Mouse (Mus musculus): ENCODE results near the gene Hnrnpll. TPM values are rescaled to one million over a fixed set of nuclear protein-coding genes. Genes with fewer than 3 reads are reported as not detected.
"Not testable (repeated sequence)": the region's sequence is repeated elsewhere in the genome, so short reads cannot be mapped to it uniquely, and the experiment has no call there.

Gene Hnrnpll
- polyA plus RNA-seq, 1 experiment: 30.5 TPM

DNA sequence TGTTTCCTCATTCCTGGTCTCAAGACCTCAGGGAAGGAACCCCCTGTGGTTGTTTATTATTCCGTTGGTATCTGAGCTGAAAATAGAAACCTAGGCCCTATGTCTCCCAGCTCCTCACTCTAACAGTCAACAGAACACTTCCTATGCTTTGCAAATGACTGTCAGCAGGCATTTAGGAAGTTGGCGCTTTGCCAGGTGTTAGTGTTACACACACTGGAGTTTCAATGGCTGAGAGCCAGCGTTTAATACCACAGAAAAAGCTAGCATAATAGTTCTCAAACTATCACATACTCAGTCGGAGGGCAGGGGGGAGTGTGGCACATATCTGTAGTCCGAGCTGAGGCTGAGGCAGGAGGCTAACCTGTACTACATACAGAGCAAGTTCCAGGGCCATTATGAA lies 53.3 kb downstream of the Hnrnpll start:
- no peak for DNase-seq
- H3K27me3 ChIP-seq (ENCODE audit: control insufficient read depth, insufficient read depth, low read length): no peaks in the 10 kb centered on the region
- no peak overlapping the region for H3K27ac ChIP-seq (ENCODE audit: control insufficient read depth, insufficient read depth, low read length)
- H3K4me1 ChIP-seq (replicated peaks; ENCODE audit: control insufficient read depth, insufficient read depth, low read length): peaks cover 12% of the 10 kb centered on the region
- 25% methylated on average over 5 of the region's 5 CpGs for WGBS
- H3K4me3 ChIP-seq (ENCODE audit: control insufficient read depth, insufficient read depth, low read length): no peak overlapping the region
- TF ChIP-seq POLR2A (IDR thresholded peaks at IDR 0.05; ENCODE audit: control insufficient read depth, extremely low read depth, insufficient read depth, low read length, poor library complexity) (no peak), CTCF (IDR thresholded peaks at IDR 0.05; ENCODE audit: borderline replicate concordance, control insufficient read depth, extremely low read depth, insufficient read depth, low read length, poor library complexity) (no peak)
- no peaks in the 10 kb centered on the region for H3K36me3 ChIP-seq (ENCODE audit: control insufficient read depth, insufficient read depth, low read length)

DNA sequence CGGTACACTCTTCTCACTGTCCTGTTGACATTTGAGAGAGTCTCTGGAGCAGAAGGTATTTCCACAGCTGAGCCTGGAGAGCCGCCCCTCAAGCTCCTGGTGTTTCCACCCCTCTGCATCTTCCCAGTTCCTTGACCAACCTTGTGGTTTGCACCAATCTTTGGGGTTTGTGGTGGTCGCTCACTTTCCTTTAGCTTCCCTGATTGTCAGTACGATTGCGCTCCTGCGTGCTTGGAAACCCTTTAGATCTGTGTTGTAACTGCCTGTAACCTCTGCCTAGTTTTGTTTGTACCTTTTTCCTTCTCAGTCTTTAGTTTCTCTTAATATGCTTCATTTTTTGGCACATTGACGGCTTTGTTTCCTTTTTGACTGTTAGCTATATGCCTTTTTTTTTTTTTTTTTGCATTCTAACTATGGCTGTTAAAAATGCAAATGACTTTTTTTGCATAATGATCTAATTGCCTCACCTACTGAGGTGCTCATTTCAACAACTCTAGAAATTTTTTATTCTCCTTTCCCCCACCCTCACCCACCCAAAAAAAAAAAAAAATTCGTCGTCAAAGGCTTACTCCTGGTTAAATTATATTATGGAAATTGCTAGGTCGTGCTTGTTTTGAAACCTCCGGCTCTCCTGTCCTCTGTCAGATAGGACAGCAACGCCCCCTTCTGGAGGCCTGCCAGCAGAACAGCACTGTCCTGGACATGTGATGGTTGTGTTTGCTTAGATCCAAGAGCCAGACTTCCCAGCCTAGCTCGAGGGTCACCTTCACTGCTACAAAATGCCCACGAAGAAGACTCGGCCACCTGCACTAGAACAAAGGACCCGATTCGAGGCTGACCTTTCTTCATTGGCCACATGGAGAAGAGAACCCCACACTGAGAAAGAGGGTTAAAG lies 57.5 kb downstream of the Hnrnpll start:
- TF ChIP-seq POLR2A (IDR thresholded peaks at IDR 0.05; ENCODE audit: control insufficient read depth, extremely low read depth, insufficient read depth, low read length, poor library complexity): no peak
- TF ChIP-seq CTCF (IDR thresholded peaks at IDR 0.05; ENCODE audit: borderline replicate concordance, control insufficient read depth, extremely low read depth, insufficient read depth, low read length, poor library complexity): peak; percentile 73; the same call in 1 of the 2 replicates
- Histone ChIP-seq H3K27ac (ENCODE audit: control insufficient read depth, insufficient read depth, low read length) (peak overlapping the region; percentile 84), H3K36me3 (ENCODE audit: control insufficient read depth, insufficient read depth, low read length) (no peaks in the 10 kb centered on the region), H3K27me3 (ENCODE audit: control insufficient read depth, insufficient read depth, low read length) (no peaks in the 10 kb centered on the region), H3K4me3 (ENCODE audit: control insufficient read depth, insufficient read depth, low read length) (no peak overlapping the region), H3K4me1 (replicated peaks; ENCODE audit: control insufficient read depth, insufficient read depth, low read length) (peaks cover 32% of the 10 kb centered on the region)
- DNase-seq: peak; percentile 90
- WGBS: 21% methylated on average over 17 of the region's 17 CpGs

DNA sequence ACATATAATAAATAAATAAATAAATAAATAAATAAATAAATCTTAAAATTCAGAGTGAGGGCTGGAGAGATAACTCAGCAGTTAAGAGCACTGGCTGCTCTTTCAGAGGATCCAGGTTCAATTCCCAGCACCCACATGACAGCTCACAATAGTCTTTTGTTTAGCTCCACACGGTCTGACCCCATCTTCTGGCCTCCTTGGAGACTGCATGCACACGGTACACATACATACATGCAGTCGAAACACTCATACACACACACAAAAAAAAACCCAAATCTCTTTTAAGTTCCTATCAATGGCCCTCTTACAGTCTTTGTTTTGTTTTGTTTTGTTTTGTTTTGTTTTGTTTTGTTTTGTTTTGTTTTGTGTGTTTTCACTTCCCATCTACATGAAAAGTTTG lies 58.3 kb downstream of the Hnrnpll start:
- not testable (repeated sequence) for H3K36me3 ChIP-seq (ENCODE audit: control insufficient read depth, insufficient read depth, low read length); H3K27me3 ChIP-seq (ENCODE audit: control insufficient read depth, insufficient read depth, low read length); H3K4me3 ChIP-seq (ENCODE audit: control insufficient read depth, insufficient read depth, low read length); H3K27ac ChIP-seq (ENCODE audit: control insufficient read depth, insufficient read depth, low read length); DNase-seq
- WGBS: 100% methylated on average over 3 of the region's 3 CpGs
- H3K4me1 ChIP-seq (replicated peaks; ENCODE audit: control insufficient read depth, insufficient read depth, low read length): peaks cover 39% of the 10 kb centered on the region

DNA sequence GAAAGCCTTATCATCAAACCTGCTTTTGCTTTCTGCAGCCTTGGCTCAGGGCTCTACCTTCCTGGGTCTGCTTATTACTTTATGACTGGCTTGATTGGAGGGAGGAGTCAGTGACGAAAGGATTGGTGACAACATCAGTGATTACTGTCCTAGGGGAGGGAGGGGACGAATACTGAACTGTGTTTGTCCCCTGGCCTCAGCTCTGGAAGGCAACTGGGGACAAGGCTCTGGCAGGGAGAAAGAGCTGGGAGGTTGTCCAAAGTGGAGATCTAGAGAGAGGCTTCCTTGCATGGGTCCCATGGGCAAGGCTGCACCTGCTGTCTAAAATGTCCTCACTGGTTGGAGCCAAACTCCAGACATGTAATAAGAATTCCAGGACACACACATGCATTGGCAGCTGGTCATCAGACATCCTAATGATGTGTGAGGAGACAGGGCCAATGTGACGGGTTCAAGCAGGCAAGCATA lies 59.7 kb downstream of the Hnrnpll start:
- DNase-seq: no peak
- TF ChIP-seq POLR2A (IDR thresholded peaks at IDR 0.05; ENCODE audit: control insufficient read depth, extremely low read depth, insufficient read depth, low read length, poor library complexity) (no peak), CTCF (IDR thresholded peaks at IDR 0.05; ENCODE audit: borderline replicate concordance, control insufficient read depth, extremely low read depth, insufficient read depth, low read length, poor library complexity) (no peak)
- no peaks in the 10 kb centered on the region for H3K27me3 ChIP-seq (ENCODE audit: control insufficient read depth, insufficient read depth, low read length)
- H3K27ac ChIP-seq (ENCODE audit: control insufficient read depth, insufficient read depth, low read length): no peak overlapping the region
- no peak overlapping the region for H3K4me3 ChIP-seq (ENCODE audit: control insufficient read depth, insufficient read depth, low read length)
- no peaks in the 10 kb centered on the region for H3K36me3 ChIP-seq (ENCODE audit: control insufficient read depth, insufficient read depth, low read length)
- H3K4me1 ChIP-seq (replicated peaks; ENCODE audit: control insufficient read depth, insufficient read depth, low read length): peaks cover 34% of the 10 kb centered on the region
- 93% methylated on average over 3 of the region's 3 CpGs for WGBS

DNA sequence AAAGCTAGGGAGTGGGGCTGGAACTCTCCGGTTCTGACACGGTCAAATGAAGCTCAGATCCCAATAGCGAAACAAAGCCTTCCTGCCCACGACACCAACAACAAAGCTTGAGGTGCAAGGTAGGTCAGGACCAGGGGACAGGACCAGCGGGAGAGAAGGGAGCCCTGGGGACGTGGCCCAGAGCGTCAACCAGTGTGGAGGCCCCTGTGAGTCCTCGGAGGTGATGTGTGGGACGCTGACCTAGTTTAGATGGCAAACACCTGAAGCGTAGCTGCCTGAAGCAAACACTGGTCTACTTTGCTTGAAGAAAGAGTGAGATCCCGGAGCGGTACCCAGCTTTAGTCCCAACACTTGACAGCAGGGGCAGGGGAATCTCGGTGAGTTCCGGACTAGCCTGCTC lies 62.5 kb downstream of the Hnrnpll start:
- Histone ChIP-seq H3K4me3 (ENCODE audit: control insufficient read depth, insufficient read depth, low read length) (peak overlapping the region; percentile 20), H3K4me1 (replicated peaks; ENCODE audit: control insufficient read depth, insufficient read depth, low read length) (peaks cover 39% of the 10 kb centered on the region), H3K27me3 (ENCODE audit: control insufficient read depth, insufficient read depth, low read length) (no peaks in the 10 kb centered on the region), H3K27ac (ENCODE audit: control insufficient read depth, insufficient read depth, low read length) (peak overlapping the region; percentile 98), H3K36me3 (ENCODE audit: control insufficient read depth, insufficient read depth, low read length) (no peaks in the 10 kb centered on the region)
- DNase-seq: peak; percentile 30
- WGBS: 65% methylated on average over 14 of the region's 14 CpGs
- no peak for TF ChIP-seq CTCF (IDR thresholded peaks at IDR 0.05; ENCODE audit: borderline replicate concordance, control insufficient read depth, extremely low read depth, insufficient read depth, low read length, poor library complexity)
- TF ChIP-seq POLR2A (IDR thresholded peaks at IDR 0.05; ENCODE audit: control insufficient read depth, extremely low read depth, insufficient read depth, low read length, poor library complexity): 0 out of 2 replicates have a peak, but pooled peaks have one; percentile 23

DNA sequence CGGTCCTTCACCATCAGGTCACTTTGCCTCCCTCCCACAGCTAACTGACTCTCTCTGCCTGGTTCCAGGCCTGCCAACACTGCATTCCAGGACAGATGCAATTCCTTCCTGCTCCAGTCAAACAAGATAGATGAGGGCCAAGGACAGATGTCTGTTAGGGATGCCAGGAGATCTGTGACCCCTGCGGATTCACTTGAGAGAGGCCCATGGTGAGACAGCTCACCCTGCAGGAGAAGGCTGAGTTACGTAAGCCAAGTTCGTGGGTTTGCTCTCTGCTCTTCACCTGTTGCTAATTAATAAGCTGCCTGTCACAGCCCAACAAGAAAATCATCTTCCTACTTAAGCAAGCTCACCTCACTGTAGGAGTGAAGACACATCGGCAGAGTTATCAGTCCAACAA lies 63.1 kb downstream of the Hnrnpll start:
- Histone ChIP-seq H3K36me3 (ENCODE audit: control insufficient read depth, insufficient read depth, low read length) (no peaks in the 10 kb centered on the region), H3K27me3 (ENCODE audit: control insufficient read depth, insufficient read depth, low read length) (no peaks in the 10 kb centered on the region), H3K4me1 (replicated peaks; ENCODE audit: control insufficient read depth, insufficient read depth, low read length) (peaks cover 35% of the 10 kb centered on the region), H3K27ac (ENCODE audit: control insufficient read depth, insufficient read depth, low read length) (peak overlapping the region; percentile 98), H3K4me3 (ENCODE audit: control insufficient read depth, insufficient read depth, low read length) (no peak overlapping the region)
- 93% methylated on average over 5 of the region's 5 CpGs for WGBS
- TF ChIP-seq POLR2A (IDR thresholded peaks at IDR 0.05; ENCODE audit: control insufficient read depth, extremely low read depth, insufficient read depth, low read length, poor library complexity): no peak
- TF ChIP-seq CTCF (IDR thresholded peaks at IDR 0.05; ENCODE audit: borderline replicate concordance, control insufficient read depth, extremely low read depth, insufficient read depth, low read length, poor library complexity): no peak
- no peak for DNase-seq

All from thymus, adult 2 months (tissue).